Mouse (Mus musculus): ENCODE data around the gene Pigc. TPM values are rescaled to one million over a fixed set of nuclear protein-coding genes. Genes with fewer than 3 reads are reported as not detected.
A peak's percentile ranks its signal among the peaks of the same experiment; 100 is the strongest.

The Pigc gene
- total RNA-seq (2021), result 10 to 100 TPM; 17.2 to 19.4 TPM
- long read RNA-seq, experiment 1, full-length matches to known transcripts, result 18 of 18 reads
- long read RNA-seq, experiment 1, partial matches to known transcripts, result 0 of 18 reads
- long read RNA-seq, experiment 1, other reads (novel, unspliced or antisense), result 0 of 18 reads
- long read RNA-seq, experiment 2, full-length matches to known transcripts, result 12 of 12 reads
- long read RNA-seq, experiment 2, partial matches to known transcripts, result 0 of 12 reads
- long read RNA-seq, experiment 2, other reads (novel, unspliced or antisense), result 0 of 12 reads

DNA sequence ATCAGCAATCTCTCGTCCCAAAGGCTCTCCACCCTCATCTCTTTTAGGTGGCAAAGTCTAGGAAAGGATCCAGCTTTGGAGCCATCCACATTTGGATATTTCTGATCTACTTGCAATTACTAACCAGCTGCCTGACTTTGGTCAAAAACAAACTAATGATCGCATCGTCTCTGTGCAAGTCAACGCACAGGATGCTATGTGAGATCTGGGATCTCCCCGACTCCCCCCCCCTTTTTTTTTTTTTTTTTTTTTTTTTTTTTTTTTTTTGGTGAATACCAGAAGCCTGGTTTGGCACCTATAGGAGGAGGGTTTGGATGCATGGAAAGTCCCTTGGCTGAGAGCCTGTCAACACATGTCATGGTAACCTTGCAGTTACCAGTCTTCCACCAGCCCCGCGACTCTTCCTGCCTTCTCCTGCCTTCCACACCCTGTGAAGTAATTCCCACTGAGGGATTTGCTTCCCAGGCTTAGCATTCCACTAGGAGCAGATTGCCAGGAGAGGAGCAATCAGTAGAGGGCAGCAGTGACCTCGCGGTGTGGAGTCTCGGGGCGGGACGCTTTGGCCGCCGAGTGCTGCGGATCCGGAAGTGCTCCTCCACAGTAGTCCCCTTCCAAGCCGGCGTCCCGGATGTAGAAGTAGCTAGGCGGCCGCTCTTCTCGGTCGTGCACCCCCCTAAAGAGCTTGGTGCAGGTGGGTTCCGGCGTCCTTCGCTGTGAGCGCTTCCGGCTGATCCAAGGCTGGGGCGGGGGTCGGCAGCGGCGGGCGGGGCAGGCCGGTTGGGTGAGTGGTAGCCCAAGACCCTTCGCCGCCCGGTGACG is at the start of gene Pigc:
Pigc (plus strand) TSS at position 598 of the 819 bp plus-strand sequence.
- intact Hi-C loops (cut with DNase I; ENCODE audit: low total_unique reads), result loop anchor here (10.0 kb wide), 1 partner anchor 94 kb away; the partner anchor contains the start of gene Suco

DNA sequence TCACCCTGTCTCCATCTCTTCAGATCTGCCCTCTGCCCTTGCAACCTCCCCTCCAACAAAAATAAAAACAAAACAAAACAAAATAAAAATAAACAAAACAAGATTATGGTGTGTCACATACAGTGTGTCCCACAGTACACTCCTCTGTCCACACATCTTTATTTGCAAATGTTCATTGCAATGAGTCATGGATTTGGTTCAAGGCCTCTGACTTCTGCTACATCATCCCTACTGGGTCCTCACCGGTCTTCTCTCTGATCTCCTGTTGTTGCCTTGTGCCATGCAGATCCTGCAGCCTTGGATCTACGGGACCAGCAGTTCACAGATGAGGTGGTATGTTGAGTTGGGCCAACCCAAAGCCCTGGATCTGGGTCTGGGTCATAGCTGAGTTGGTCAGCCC is 49.4 kb upstream of the Pigc start:
- intact Hi-C loops (cut with DNase I; ENCODE audit: low total_unique reads), result no loop called here
- DNase-seq, result no peak

More for the DNA sequence above, at the start of gene Pigc:
- DNase-seq, result peak; percentile 96

DNA sequence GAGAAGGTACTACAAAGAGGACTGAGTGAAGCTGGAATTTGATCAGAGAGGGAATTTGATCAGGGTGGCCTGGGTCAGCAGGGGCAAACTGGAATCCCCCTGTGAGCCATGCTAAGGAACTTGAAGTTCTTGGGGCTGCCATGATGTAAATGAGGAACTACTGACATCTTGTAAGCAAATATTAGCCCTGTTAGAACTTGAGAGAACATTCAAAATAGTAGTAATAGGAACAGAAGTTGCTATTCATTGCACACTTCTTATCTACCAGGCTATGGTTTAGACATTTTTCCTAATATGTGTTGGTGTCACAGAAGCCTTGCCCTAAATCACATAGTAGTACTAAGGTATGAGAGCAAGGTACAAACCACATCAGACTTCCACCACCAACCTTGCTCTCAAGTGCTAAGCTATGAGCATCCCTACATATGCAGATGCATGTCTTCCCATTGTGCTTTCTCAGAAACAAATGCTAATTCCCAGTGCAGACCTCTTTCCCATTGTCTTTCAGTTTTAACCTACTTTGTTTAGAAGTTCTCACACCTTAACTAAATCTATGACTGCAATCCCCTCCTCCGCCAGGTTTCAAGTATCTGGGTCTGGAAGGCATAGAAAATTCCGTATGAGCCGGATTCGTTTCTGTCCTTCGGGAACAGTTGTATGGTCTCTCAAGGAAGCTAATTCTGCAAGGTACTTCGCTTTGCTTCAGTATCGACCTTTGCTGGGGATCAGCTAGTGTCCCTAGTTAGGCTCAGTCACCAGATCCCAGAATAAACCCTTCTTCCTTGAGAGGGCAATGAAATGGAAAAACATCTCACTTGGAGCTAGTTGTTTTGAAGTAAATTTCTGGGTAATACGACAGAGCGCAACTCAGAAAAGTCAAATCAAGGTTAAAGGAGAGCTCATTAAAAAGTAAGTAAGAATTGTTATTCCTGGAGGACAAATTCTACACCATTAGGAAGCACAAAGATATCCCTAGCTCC is 48.2 kb upstream of the Pigc start:
- intact Hi-C loops (cut with DNase I; ENCODE audit: low total_unique reads), result no loop called here
- DNase-seq, result no peak

DNA sequence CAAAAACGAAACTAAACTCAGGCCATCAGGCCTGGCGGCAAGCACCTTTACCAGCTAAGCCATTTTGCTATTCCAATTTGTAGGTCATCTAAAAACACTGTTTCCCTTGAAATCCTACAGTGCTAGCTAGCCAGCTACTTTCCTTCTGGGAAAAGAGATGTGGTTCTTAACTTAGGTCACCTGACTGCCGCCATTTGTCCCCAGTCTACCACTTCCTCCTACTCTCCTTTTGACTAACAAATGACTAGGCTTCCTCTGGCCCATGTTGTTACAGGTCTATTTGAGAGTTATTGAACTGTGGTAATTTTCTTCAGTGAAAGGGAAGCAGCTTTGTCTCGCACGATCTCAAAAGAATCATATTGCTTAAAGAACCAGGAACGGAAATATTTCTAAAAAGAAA is 47.1 kb upstream of the Pigc start:
- intact Hi-C loops (cut with DNase I; ENCODE audit: low total_unique reads), result no loop called here
- no peak for DNase-seq

DNA sequence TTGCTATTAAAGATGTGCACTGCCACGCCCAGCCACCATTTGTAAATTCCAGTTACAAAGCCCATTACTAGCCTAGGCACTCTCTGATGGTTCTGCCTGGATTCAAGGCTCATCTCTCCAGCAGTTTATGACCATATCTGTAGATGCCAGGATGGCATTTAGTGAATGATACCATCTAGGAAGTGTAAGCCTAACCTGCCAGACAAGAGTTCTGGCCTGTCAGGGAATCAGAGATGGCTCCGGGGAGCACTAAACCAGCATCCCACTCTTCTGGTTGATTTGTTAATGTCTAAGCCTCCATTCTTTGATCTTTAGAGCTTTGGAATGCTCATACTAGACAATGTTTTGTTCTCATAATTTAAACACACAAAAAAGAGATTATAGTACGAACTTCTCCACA is 44.7 kb upstream of the Pigc start:
- DNase-seq, result no peak
- intact Hi-C loops (cut with DNase I; ENCODE audit: low total_unique reads), result no loop called here

DNA sequence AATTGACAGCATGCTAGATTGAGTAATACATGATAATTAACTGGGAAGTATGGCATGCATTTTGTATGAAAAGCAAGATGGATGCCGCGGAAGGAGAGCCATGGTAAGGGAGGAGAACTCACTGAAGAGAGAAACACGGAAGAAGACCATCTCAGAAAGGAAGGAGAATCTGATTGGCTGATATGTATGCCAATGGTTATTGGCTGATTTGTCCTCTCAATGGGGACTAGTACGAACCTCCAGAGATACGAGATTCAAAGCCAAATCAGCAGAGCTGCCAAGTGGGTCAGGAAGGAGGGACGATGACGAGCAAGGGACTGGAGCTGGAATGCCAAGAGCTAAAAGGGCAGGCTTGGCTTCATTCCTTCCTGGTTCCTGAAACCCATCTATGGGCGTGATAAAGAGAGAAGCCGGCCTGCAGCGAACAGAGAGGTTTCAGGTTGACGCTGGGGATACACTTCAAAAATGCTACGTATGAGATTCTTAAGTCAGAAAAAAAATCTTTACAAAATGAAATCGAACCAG is 43.6 kb upstream of the Pigc start:
- DNase-seq, result no peak
- intact Hi-C loops (cut with DNase I; ENCODE audit: low total_unique reads), result no loop called here

DNA sequence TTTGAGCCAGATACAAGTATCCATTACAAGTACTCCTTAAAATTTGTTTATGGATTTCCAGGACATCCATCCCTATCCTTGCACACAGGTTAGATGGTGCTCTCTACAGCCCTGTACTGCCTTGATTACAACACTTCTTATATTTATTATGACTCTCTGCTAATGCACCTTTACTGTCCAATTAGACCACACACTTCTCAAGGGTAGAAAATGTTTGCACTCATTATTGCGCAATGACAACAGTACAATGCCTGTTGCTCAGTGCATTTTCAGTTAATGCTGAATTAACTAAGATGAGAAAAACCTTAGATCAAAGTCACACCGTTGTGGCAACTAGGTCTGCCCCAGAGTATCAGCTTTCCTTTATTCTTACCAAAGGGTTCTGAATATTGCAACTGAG is 41.0 kb upstream of the Pigc start:
- no peak for DNase-seq
- intact Hi-C loops (cut with DNase I; ENCODE audit: low total_unique reads), result no loop called here

DNA sequence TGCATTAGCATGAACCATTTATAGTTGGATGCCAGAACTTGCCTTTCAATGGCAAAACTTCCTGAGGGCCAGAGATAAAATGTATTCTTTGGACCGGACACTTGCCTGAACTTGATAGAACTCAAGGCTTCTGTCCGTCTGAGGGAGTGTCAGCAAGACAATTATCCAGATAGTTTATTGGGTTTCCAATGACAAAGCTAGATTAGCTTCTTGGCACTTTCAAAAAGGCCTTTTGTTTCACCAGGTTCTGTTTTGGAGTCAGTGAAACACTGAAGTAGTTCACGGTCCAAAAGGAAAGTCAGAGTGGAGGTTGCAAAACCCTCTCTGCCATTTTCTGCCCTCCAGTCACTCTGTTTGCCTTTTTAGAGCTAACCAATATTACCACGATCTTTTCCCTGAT is 37.7 kb upstream of the Pigc start:
- intact Hi-C loops (cut with DNase I; ENCODE audit: low total_unique reads), result no loop called here
- no peak for DNase-seq

DNA sequence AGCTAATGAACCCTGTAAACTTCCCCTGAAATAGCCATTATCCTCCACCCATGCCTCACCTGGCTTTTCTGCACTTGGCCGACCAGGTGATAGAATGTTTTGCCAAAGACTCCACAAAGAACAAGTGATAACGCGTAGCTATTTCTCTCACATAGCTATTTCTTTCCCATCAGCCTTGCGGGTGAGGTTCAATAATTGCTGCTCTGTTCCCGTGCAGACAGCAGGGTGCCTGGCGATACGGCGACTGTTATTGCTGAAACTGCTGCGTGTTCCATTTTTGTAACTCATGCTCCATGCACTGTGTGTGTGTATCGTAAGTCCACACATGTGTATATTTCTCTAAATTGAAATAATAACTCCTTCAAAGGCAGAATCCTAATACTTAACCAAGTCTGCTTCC is 37.2 kb upstream of the Pigc start:
- no peak for DNase-seq
- intact Hi-C loops (cut with DNase I; ENCODE audit: low total_unique reads), result no loop called here

DNA sequence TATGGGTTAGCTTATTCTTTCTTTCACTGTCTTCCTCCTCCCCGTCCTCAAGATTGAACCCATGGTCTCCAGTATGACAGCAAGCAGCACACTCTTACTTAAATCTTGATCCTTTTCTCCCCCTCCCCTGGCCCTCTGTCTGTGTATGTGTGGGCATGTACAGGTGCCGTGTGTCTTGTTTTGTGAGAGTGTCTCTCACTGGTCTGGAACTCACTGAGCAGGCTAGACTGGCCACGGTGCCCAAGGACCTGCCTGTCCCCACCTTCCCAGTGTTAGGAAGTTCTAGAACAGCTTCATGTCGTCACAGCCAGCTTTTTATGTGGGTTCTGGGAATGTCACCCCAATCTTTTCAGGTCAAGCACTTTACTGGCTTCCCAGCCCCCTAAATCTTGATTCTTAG is 36.7 kb upstream of the Pigc start:
- intact Hi-C loops (cut with DNase I; ENCODE audit: low total_unique reads), result no loop called here
- no peak for DNase-seq

DNA sequence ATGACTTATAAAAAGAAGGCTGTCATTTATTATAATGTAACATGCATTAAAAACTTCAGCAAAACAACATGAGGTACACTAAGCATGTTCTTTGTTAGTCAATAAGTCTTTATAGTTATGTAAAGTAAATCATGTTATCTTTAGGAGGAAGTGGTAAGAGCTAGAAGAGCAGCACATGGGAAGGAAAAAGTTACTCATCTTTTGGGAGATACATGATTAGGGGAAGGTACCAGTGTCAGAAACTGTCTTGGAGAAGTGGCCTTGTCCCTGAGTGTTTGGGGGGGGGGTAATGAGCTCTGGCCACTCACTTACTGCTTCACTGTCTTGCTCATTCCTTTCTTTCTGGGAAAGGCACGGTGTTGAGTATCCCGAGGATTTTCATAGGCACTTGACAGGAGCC is 26.9 kb upstream of the Pigc start:
- DNase-seq, result no peak
- intact Hi-C loops (cut with DNase I; ENCODE audit: low total_unique reads), result no loop called here

DNA sequence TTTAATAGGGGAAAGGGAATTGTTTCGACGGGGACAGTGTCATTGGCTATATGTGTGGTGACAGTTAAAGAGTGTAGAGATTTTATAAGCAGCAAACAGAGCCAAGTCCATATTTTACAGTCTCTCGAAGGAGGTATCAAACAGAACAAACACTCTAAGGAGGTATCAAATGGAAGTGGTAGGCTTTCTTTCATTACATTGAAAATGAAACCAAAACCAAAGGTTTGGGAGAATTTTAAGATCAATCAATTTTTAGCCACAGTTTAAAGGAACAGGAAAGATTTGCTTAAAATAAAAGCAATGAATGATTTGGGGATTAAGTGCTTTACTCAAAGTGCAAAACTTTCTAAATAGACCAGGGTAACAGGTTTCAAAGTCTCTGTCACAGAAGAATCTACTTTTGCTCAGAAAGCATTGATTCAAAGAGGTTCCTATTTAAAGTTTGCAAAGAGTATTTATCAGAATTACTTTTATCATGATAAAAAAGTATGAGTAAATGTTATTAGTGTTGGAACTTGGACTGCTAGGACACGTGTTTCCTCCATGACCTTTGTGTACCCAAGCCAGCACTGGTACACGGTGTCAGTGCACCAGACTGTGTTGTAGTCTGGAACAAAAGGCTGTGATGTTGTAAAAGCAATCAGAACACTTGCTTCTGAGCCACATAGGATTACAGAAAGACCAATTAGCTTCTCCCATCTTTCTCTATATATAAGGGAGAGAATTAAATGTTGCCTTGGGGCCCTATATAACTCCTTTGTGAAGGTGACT is 17.8 kb upstream of the Pigc start:
- intact Hi-C loops (cut with DNase I; ENCODE audit: low total_unique reads), result no loop called here
- DNase-seq, result no peak

DNA sequence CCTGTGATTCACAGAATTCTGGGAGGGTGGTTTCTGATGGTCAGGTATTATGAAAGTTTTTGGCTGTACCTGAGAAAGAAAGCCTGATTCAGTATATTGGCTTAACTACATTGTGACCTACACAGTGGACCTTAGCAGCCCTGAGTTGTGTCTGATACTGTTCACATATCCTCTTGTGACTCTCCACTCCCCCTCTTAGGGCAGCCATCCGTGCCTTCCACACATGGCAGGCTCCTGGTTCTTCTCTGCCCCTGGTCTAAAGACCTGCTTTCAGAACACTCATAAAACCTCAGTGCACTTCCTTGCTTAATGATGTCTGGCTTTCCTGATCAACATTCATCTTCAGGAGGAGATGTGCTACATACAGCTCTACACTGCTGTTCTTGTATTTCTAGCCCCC is 16.4 kb upstream of the Pigc start:
- intact Hi-C loops (cut with DNase I; ENCODE audit: low total_unique reads), result no loop called here
- no peak for DNase-seq

DNA sequence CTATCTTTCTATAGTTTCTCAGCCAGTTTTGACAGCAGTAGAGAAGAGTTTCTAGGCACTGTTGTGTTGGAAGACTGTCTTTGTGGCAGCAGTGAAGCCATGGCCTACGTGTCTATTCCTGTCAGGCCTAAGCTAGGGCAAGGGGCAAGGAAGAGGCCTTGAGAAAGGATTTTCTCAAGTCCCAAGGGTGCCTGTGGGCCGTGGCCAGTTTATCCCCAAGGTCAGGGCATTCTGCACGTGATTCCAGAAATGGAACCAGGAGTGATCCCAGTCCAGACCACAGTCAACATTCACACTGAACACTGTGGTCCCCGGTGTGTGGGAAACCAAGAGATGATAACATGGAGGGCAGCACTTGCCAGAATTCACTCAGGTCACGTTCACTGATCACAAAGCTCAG is 13.1 kb upstream of the Pigc start:
- no peak for DNase-seq
- intact Hi-C loops (cut with DNase I; ENCODE audit: low total_unique reads), result no loop called here

DNA sequence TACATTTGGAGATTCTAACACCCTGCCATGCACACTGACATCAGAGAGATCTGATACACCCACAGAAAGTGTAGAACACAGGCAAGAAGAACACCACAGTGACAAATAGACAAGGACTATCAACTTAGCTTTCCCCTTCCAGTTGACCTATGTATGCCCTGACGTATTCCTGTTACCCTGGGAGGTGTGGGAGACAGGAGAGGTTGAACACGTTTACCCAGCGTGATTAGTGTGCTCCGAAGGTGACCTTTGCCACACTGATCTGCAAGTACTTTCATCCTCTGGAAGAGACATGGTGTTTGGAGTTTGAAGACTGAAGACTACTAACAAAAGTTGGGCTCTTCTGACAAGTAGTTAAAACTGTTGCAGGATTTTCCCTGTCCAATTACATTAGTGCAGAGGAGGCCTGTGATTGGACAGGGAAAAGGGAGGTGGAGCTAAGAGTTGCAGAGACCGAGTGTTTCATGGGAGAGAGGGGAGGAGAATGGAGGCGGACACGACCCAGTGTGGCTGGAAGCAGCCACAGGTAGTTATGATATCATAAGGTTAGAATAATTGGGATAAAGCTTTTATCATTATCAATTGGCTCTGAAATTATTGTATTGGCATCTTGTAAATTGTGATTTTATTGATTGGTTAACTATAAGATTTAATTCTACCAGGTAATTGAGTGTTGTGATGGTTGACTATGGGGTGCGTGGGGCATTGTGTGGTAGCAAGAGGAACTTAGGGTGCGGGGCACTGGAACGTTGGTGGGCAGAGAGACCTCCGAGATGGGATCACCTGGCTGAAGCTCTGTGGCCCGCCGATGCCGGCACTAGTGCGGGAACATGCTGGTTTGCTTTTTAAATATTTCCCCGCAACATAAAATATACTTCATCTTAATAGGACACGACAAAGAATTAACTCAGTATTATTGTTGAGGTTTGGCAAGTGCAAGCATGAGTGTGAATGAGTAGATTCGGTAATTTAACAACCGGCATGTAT is 10.7 kb upstream of the Pigc start:
- intact Hi-C loops (cut with DNase I; ENCODE audit: low total_unique reads), result no loop called here
- no peak for DNase-seq

DNA sequence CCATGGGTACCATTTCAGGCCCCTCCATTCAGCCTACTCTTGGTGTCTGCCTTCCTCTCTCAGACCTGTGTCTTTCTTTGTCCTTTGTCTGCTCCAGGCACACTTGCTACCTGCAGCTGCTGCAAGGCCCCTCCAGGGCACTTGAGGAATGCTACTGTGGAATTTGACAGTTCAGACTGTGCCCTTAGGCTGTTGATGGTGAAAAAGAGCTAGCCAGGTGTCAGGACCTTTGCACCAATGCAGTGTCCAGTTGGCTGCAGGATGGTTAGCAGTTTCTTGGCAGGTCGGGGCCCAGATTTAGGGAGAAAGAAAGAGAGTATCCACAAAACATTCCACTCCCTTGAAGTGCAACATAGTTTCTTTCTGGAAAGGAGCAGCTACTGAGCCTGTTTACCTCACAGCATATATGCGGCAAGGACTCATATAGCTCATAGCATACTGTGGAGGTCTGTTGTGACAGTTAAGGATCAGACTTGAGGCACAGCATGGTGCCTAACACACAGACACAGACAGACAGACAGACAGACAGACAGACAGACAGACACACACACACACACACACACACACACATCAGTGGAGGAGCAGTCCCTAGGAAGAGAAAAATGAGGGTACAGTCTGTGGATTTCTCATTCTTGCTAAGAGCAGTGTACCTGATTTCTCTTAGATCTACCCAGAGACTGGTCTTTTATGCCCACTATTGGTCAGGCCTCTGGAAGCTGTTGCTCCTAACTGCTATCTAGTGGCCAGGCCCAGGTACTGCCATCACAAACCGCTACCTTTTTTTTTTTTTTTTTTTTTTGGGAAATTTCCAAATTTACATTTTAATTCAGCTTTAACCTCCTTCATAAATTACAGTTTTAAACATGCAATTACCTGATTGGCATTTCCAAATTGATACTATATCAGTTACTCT is 6.3 kb upstream of the Pigc start:
- DNase-seq, result no peak
- intact Hi-C loops (cut with DNase I; ENCODE audit: low total_unique reads), result loop anchor here (10.0 kb wide), 1 partner anchor 88 kb away; the partner anchor contains the start of gene Suco

DNA sequence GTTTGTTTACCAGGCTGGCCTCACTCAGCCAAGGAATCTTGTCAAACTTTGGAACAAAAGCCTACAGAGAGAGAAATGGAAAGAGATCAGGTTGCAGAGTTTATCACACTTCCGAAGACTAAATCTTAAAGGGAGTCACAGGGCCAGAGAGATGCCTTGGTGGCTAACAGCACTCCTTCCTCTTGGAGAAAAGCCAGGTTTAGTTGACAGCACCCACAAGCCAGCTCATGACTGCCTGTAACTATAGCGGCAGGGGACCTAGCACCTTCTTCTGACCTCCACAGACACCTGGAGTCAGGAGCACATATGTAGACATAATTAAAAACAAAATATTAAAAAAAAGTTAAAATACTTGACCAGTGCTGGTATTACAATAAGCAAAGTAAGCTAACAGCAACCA is 1.1 kb upstream of the Pigc start:
- intact Hi-C loops (cut with DNase I; ENCODE audit: low total_unique reads), result loop anchor here (10.0 kb wide), 1 partner anchor 93 kb away; the partner anchor contains the start of gene Suco
- DNase-seq, result no peak

All from gastrocnemius, postnatal 14 days (tissue).